23 mouse cellular contexts compared by ENCODE assay signal in the genomic region with DNA sequence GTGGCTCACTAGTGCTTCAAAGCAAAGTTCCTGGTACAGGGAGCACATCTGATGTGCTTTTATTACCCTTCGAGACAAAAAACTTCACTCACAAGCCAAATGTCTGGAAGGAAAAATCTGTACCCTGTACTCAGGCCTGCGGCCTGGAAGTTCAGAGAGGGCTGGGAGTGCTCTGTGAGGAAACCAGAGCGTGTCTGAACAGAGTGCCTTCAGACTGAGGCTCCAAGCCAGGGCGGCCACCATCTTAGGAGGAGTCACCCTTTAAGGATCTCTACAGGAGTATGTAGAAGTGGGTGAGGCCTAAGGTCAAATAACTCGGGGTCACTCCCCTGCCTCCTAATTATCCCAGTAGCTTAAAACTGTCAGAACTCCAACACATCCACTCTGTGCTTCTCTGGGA.
"Had no signal": no experiment of that assay in that cellular context is flagged by ENCODE, and none has a peak within 500 bp of the region (broad histone marks: within the 10 kb centered on the region; RNA-seq: fewer than 3 reads in every experiment).

No protein-coding gene starts in this region.

- H3K4me1 ChIP-seq: megakaryocyte, embryonic 14.5 days; midbrain, embryonic 10.5 days; midbrain, embryonic 15.5 days; neural tube, embryonic 12.5 days; neural tube, embryonic 15.5 days had no signal

- H3K9ac ChIP-seq: limb, embryonic 12.5 days; limb, embryonic 15.5 days; liver, embryonic 14.5 days; liver, postnatal 0 days; lung, embryonic 14.5 days; midbrain, embryonic 15.5 days; neural tube, embryonic 12.5 days; neural tube, embryonic 15.5 days had no signal

- H3K36me3 ChIP-seq: limb, embryonic 12.5 days; limb, embryonic 15.5 days; midbrain, embryonic 10.5 days; midbrain, embryonic 15.5 days; neural tube, embryonic 12.5 days; neural tube, embryonic 15.5 days had no signal

- H3K4me3 ChIP-seq: limb, embryonic 12.5 days; limb, embryonic 15.5 days; megakaryocyte, embryonic 14.5 days; midbrain, embryonic 10.5 days; midbrain, embryonic 15.5 days; neural tube, embryonic 12.5 days; neural tube, embryonic 15.5 days had no signal

- DNase-seq: kidney, adult 8-10 months; kidney, postnatal 36 days; left cerebral cortex, postnatal 4 days; liver, postnatal 0 days; lung, embryonic 14.5 days; lung, postnatal 36 days; right cerebral cortex, adult 18-20 months; right cerebral cortex, postnatal 14 days; right cerebral cortex, postnatal 4 days; thymus, adult 2 months; thymus, postnatal 14 days; thymus, postnatal 4 days had no signal

- H3K27ac ChIP-seq: limb, embryonic 12.5 days; limb, embryonic 15.5 days; liver, embryonic 14.5 days; midbrain, embryonic 10.5 days; midbrain, embryonic 15.5 days; neural tube, embryonic 12.5 days; neural tube, embryonic 15.5 days; stomach, postnatal 0 days had no signal

- H3K4me2 ChIP-seq: limb, embryonic 12.5 days; limb, embryonic 15.5 days; liver, embryonic 11.5 days; lung, embryonic 14.5 days; midbrain, embryonic 15.5 days; neural tube, embryonic 12.5 days; neural tube, embryonic 15.5 days had no signal

- ATAC-seq: intestine, postnatal 0 days; liver, postnatal 0 days; midbrain, embryonic 15.5 days had no signal

- H3K9me3 ChIP-seq: limb, embryonic 12.5 days; limb, embryonic 15.5 days; megakaryocyte, embryonic 14.5 days; midbrain, embryonic 10.5 days; midbrain, embryonic 15.5 days; neural tube, embryonic 12.5 days; neural tube, embryonic 15.5 days had no signal

- H3K27me3 ChIP-seq: limb, embryonic 12.5 days; limb, embryonic 15.5 days; megakaryocyte, embryonic 14.5 days; midbrain, embryonic 15.5 days; neural tube, embryonic 12.5 days; neural tube, embryonic 15.5 days had no signal
